Comparison of ENCODE assay signal across 15 mouse cellular contexts in the genomic region with DNA sequence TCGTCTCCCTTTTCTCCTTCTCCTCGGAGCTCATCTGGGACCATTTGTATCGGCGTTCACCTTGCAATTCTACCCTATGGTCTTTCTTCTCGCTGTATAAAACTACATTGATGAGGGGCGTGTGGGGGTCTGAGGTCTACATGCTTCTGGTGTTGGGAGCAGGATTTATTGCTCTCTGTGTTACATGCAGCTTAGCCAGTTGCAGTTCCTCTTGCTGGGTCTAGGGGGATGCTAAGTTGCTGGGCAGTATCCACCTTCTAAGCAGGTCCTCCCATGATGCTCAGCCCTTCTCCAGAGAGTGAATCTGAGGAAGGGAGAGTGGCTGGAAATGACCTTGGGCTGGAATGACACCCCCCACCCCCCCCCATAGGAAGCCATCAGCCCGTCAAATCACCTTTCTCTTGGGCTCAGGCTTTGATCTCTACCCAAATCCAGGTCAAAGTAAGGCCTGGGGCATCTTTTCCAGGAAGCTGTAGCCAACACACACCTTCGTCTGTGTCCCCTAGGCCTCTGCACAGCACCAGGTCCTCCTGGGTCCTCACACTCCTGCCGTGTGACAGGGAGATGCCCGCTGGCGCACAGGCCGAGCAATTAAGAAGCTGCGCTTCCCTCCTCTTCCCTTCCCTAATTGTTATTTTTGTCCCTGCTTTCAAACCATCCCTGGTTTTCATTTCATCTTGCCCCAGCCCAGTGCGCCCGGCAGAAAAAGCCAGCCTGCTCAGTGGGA.
A peak's percentile ranks its signal among the peaks of the same experiment; 100 is the strongest.
DNase-seq lines count a peak whose midpoint lies in the region; ATAC-seq and TF ChIP-seq lines count a peak whose summit lies in the region.
"Had no signal": no experiment of that assay in that cellular context is flagged by ENCODE, and none has a peak within 500 bp of the region (broad histone marks: within the 10 kb centered on the region; RNA-seq: fewer than 3 reads in every experiment).

No protein-coding gene starts in this region.

- no peaks in the 10 kb centered on the region for H3K27me3 ChIP-seq in kidney, adult 2 months (replicated peaks; ENCODE audit: control insufficient read depth, insufficient read depth, low read length)
- H3K27me3 ChIP-seq in embryonic facial prominence, embryonic 10.5 days (replicated peaks; ENCODE audit: low read depth, poor library complexity, severe bottlenecking): peaks cover 18% of the 10 kb centered on the region
- H3K27me3 ChIP-seq in midbrain, embryonic 14.5 days (ENCODE audit: control insufficient read depth, insufficient read depth, low read length): no peaks in the 10 kb centered on the region
- H3K27me3 ChIP-seq in heart, embryonic 10.5 days (ENCODE audit: insufficient read depth, poor library complexity, severe bottlenecking): peaks cover 3% of the 10 kb centered on the region; the same call in 1 of the 2 replicates
- H3K27me3 ChIP-seq: stomach, embryonic 15.5 days had no signal

- no peaks in the 10 kb centered on the region for H3K4me1 ChIP-seq in kidney, adult 2 months (ENCODE audit: control insufficient read depth, insufficient read depth, low read length)
- H3K4me1 ChIP-seq in embryonic facial prominence, embryonic 10.5 days: peaks cover 43% of the 10 kb centered on the region
- 0 out of 2 replicates have a peak, but pooled peaks cover 14% of the 10 kb centered on the region for H3K4me1 ChIP-seq in midbrain, embryonic 14.5 days (ENCODE audit: control insufficient read depth, insufficient read depth, low read length)
- H3K4me1 ChIP-seq in heart, embryonic 10.5 days: no peaks in the 10 kb centered on the region
- H3K4me1 ChIP-seq: stomach, embryonic 15.5 days had no signal

- no peak overlapping the region for H3K27ac ChIP-seq in kidney, adult 2 months (ENCODE audit: insufficient read depth, low read depth, low read length)
- peak overlapping the region; percentile 60; the same call in 1 of the 2 replicates for H3K27ac ChIP-seq in embryonic facial prominence, embryonic 10.5 days (replicated peaks)
- H3K27ac ChIP-seq in midbrain, embryonic 14.5 days (replicated peaks; ENCODE audit: low read depth, low read length): peak overlapping the region; percentile 21; the same call in 1 of the 2 replicates
- H3K27ac ChIP-seq in heart, embryonic 10.5 days: no peak overlapping the region
- H3K27ac ChIP-seq: stomach, embryonic 15.5 days had no signal

- no peak; the same call in 1 of the 2 replicates for TF ChIP-seq CTCF in kidney, adult 2 months (conservative IDR thresholded peaks at IDR 0.05; ENCODE audit: insufficient read depth, insufficient read length, low read depth, low read length)

- H3K36me3 ChIP-seq in kidney, adult 2 months (ENCODE audit: control insufficient read depth, insufficient read depth, low read length): no peaks in the 10 kb centered on the region
- H3K36me3 ChIP-seq in embryonic facial prominence, embryonic 10.5 days (replicated peaks): no peaks in the 10 kb centered on the region
- no peaks in the 10 kb centered on the region for H3K36me3 ChIP-seq in midbrain, embryonic 14.5 days (ENCODE audit: control insufficient read depth, insufficient read depth, low read length)
- no peaks in the 10 kb centered on the region for H3K36me3 ChIP-seq in heart, embryonic 10.5 days
- H3K36me3 ChIP-seq: stomach, embryonic 15.5 days had no signal

- TF ChIP-seq POLR2A in kidney, adult 2 months (IDR thresholded peaks at IDR 0.05; ENCODE audit: low read depth, low read length): no peak

- no peak overlapping the region for H3K4me2 ChIP-seq in midbrain, embryonic 14.5 days (ENCODE audit: low read length)
- H3K4me2 ChIP-seq: stomach, embryonic 15.5 days had no signal

- no peaks in the 10 kb centered on the region for H3K9me3 ChIP-seq in embryonic facial prominence, embryonic 10.5 days
- H3K9me3 ChIP-seq in midbrain, embryonic 14.5 days (ENCODE audit: control insufficient read depth, low read length): no peaks in the 10 kb centered on the region
- H3K9me3 ChIP-seq in heart, embryonic 10.5 days: no peaks in the 10 kb centered on the region
- H3K9me3 ChIP-seq: stomach, embryonic 15.5 days had no signal

- no peak overlapping the region for H3K9ac ChIP-seq in midbrain, embryonic 14.5 days (replicated peaks; ENCODE audit: low read length)
- H3K9ac ChIP-seq: stomach, embryonic 15.5 days had no signal

- no peak overlapping the region for H3K4me3 ChIP-seq in kidney, adult 2 months (ENCODE audit: insufficient read depth, low read depth, low read length)
- H3K4me3 ChIP-seq in embryonic facial prominence, embryonic 10.5 days: no peak overlapping the region
- no peak overlapping the region for H3K4me3 ChIP-seq in midbrain, embryonic 14.5 days (replicated peaks; ENCODE audit: low read depth, low read length)
- no peak overlapping the region for H3K4me3 ChIP-seq in heart, embryonic 10.5 days
- H3K4me3 ChIP-seq: myocyte; stomach, embryonic 15.5 days had no signal

- peak; percentile 13 for DNase-seq in kidney, adult 2 months
- DNase-seq in kidney, postnatal 36 days: no peak
- peak; percentile 52 for DNase-seq in R1 (ENCODE audit: low read depth, low spot score)
- DNase-seq in embryonic facial prominence, embryonic 10.5 days (ENCODE audit: low spot score): no peak
- peak; percentile 50 for DNase-seq in midbrain, embryonic 14.5 days
- DNase-seq in spleen, adult 18-20 months: no peak
- DNase-seq in heart, embryonic 10.5 days (ENCODE audit: low spot score): no peak
- DNase-seq in adrenal gland, adult 8-10 months: no peak
- DNase-seq: heart, adult 11 months; right cerebral cortex, postnatal 4 days; thymus, postnatal 14 days had no signal

- no peak for ATAC-seq in midbrain, embryonic 14.5 days (ENCODE audit: low FRiP score, low TSS enrichment)
- ATAC-seq: CD4-positive, CD25-positive, alpha-beta regulatory T cell, adult 4 months; inflammation-experienced regulatory T-cells, adult 6 months had no signal

- WGBS in kidney, adult 2 months: 63% methylated on average over 15 of the region's 15 CpGs
- 60% methylated on average over 15 of the region's 15 CpGs for WGBS in embryonic facial prominence, embryonic 10.5 days
- 63% methylated on average over 15 of the region's 15 CpGs for WGBS in midbrain, embryonic 14.5 days
- 81% methylated on average over 15 of the region's 15 CpGs for WGBS in heart, embryonic 10.5 days

Comparison
In these comparisons a context has a peak if more than half of its experiments do, and no peak if none do; other contexts are left out.
1. DNase-seq: peak in kidney, adult 2 months (single experiment), R1 (single experiment) and midbrain, embryonic 14.5 days (single experiment); none in kidney, postnatal 36 days (0 of 2), embryonic facial prominence, embryonic 10.5 days (single experiment), spleen, adult 18-20 months (0 of 2), heart, embryonic 10.5 days (single experiment) and adrenal gland, adult 8-10 months (single experiment).
2. H3K27ac ChIP-seq: peak in embryonic facial prominence, embryonic 10.5 days (single experiment) and midbrain, embryonic 14.5 days (single experiment); none in kidney, adult 2 months (single experiment) and heart, embryonic 10.5 days (single experiment).